Mouse (Mus musculus) intestine, embryonic 14.5 days (tissue): ENCODE results near the gene Rgs12. TPM values are rescaled to one million over a fixed set of nuclear protein-coding genes. Genes with fewer than 3 reads are reported as not detected.

Experiments
- ATAC-seq: fragments of 200-750 bp; cut with Nextera tagmentation; replicated peaks from 2 replicates; pipeline ENCODE4 v1.8.0; 2017; ENCODE audit warnings: low read depth, moderate number of reproducible peaks, moderate TSS enrichment, moderate library complexity; ENCODE audit not compliant: low FRiP score, low TSS enrichment
- DNase-seq: peaks from one replicate; pipeline ENCODE4 v3.0.0-alpha.2; 2018; ENCODE audit warnings: low spot score
- H3K27ac ChIP-seq: fragments of 300-500 bp; sonication (generic); 2 replicates; pipeline ENCODE4 v1.5.1; 2014; ENCODE audit warnings: low read depth, mild to moderate bottlenecking, control low read depth
- H3K27me3 ChIP-seq: fragments of 300-500 bp; sonication (generic); replicated peaks from 2 replicates; pipeline ENCODE4 v1.6.1; 2014; ENCODE audit warnings: low read length, control low read depth; ENCODE audit not compliant: control insufficient read depth, insufficient read depth
- H3K36me3 ChIP-seq: fragments of 300-500 bp; sonication (generic); 2 replicates; pipeline ENCODE4 v1.6.1; 2014; ENCODE audit warnings: low read length, control low read depth; ENCODE audit not compliant: control insufficient read depth, insufficient read depth
- H3K4me1 ChIP-seq: fragments of 300-500 bp; sonication (generic); replicated peaks from 2 replicates; pipeline ENCODE4 v1.6.1; 2014; ENCODE audit warnings: low read length, control low read depth, mixed read lengths; ENCODE audit not compliant: control insufficient read depth, insufficient read depth
- H3K4me2 ChIP-seq: fragments of 300-500 bp; sonication (generic); 2 replicates; pipeline ENCODE4 v1.6.1; 2014; ENCODE audit warnings: low read length
- H3K4me3 ChIP-seq: fragments of 300-500 bp; sonication (generic); 2 replicates; pipeline ENCODE4 v1.5.1; 2014; ENCODE audit warnings: low read depth, low read length, control low read depth, mixed read lengths
- H3K9ac ChIP-seq: fragments of 300-500 bp; sonication (generic); 2 replicates; pipeline ENCODE4 v1.6.1; 2014; ENCODE audit warnings: mild to moderate bottlenecking, low read length
- H3K9me3 ChIP-seq: fragments of 300-500 bp; sonication (generic); 2 replicates; pipeline ENCODE4 v1.6.1; 2016; ENCODE audit warnings: low read length, control low read depth; ENCODE audit not compliant: control insufficient read depth
- WGBS: fragments of 180-500 bp; shearing (Covaris S2); extraction: QIAGEN DNeasy Blood & Tissue Kit; methylation state at CpG from one replicate; pipeline ENCODE4 v1.1.7; 2014; 5-methylcytosine and 5-hydroxymethylcytosine counted together
- polyA plus RNA-seq: library from polyadenylated mRNA; unstranded; fragments of >200 nt; fragmentation: Nextera tagmentation; extraction: Ambion mirVana; gene quantifications from 2 replicates; pipeline ENCODE4 v1.2.1, GENCODE M21; 2014

The Rgs12 gene
- polyA plus RNA-seq, 1 experiment from 2014 or later, result 19.0 TPM

DNA sequence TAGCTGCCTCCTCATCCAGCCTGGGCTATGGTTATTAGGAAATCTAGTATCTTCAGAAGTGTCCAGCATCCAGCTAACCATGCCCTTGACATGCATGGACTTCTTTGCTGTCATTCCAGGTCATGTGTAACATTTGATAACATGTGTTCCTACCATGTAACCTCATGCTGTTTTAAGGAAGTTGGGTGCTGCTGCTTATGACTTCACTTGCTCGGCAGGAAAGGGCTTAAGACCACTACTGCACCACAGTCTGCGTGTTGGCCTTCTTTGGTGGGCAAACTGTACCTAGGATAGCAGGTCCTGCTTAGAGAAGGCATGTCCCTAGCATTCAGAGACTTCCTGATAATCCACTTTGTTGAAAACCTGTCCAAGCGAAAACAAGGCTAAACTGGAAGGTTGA is 51.9 kb downstream of the Rgs12 start:
- WGBS, result 72% methylated on average over 3 of the region's 3 CpGs
- H3K4me2 ChIP-seq, result no peak overlapping the region
- H3K4me3 ChIP-seq, result no peak overlapping the region
- H3K9ac ChIP-seq, result no peak overlapping the region
- ATAC-seq, result no peak
- no peaks in the 10 kb centered on the region for H3K4me1 ChIP-seq
- DNase-seq, result no peak
- no peaks in the 10 kb centered on the region for H3K27me3 ChIP-seq
- H3K27ac ChIP-seq, result no peak overlapping the region
- H3K36me3 ChIP-seq, result no peaks in the 10 kb centered on the region
- no peaks in the 10 kb centered on the region for H3K9me3 ChIP-seq

DNA sequence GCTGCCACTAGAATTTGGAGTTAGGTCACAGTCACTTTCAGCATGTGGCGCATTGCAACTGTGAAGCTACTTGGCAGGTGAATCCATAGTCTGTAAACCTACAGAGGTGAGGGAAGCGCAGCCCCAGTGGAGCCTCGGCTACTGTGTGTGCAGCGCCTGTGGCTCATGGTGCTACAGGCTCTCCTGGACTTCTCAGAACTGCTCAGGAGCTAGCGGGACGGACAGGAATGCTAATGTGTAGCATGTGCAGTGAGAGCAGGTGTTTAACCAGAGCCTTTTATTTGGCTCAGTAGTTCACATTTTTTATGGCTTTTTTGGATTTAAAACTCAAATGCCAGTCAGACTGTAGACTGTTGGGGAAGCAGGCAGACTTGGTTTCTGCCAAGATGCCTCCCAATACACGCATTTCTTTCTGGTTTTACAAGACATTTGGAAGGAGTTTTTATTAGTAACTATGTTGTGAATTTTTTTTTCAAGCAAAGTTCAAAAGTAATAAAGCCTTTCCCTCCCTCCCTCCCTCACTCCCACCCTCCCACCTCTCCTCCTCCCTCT is 54.4 kb downstream of the Rgs12 start:
- no peak for DNase-seq
- no peak overlapping the region for H3K4me3 ChIP-seq
- WGBS, result 75% methylated on average over 7 of the region's 7 CpGs
- H3K4me2 ChIP-seq, result no peak overlapping the region
- ATAC-seq, result no peak
- no peaks in the 10 kb centered on the region for H3K27me3 ChIP-seq
- H3K9me3 ChIP-seq, result no peaks in the 10 kb centered on the region
- no peak overlapping the region for H3K9ac ChIP-seq
- no peak overlapping the region for H3K27ac ChIP-seq
- no peaks in the 10 kb centered on the region for H3K4me1 ChIP-seq
- no peaks in the 10 kb centered on the region for H3K36me3 ChIP-seq

DNA sequence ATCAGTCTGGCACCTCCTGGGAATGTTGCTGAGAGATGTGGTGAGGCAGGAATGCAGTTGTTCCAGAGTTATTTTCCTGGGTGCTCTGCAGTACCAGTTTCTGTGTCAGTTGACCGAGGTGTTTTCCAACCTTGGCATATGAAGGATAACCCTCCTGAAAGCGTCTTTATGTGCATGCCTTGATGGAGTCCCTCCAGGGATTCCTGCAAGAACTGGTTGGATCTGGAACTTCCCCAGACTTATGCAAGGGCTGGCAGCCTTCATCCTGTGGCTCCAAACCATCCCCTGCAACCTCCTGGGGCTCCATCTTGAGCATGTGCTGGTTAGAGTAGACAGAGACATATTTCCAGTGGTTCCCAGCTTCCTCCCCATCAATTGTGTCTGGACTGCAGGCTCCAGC is 55.5 kb downstream of the Rgs12 start:
- H3K4me1 ChIP-seq, result no peaks in the 10 kb centered on the region
- H3K36me3 ChIP-seq, result no peaks in the 10 kb centered on the region
- H3K4me3 ChIP-seq, result no peak overlapping the region
- H3K4me2 ChIP-seq, result no peak overlapping the region
- no peak overlapping the region for H3K27ac ChIP-seq
- DNase-seq (no peak), ATAC-seq (no peak)
- H3K9me3 ChIP-seq, result no peaks in the 10 kb centered on the region
- H3K27me3 ChIP-seq, result no peaks in the 10 kb centered on the region
- 91% methylated on average over 2 of the region's 2 CpGs for WGBS
- no peak overlapping the region for H3K9ac ChIP-seq

DNA sequence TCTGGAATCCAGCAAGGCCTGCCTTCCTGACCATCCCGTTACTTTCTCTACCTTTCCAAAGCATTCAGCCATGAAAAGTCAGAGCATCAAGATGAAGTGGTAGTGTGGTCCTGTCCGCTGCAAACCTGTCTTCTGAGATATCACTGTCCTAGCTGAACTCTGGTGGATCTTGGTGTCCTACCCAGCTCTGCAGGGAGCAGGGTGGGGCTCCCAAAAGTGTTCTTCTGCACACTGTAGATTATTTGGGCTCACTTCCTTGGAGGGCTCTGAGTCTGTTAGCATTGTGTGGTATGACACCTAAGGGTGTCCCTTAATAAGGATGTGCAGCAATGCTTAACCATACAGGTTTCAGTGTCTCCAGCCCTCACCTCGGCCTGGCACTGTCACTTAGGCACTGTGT is 56.4 kb downstream of the Rgs12 start:
- Histone ChIP-seq H3K4me3 (no peak overlapping the region), H3K9ac (no peak overlapping the region), H3K27ac (no peak overlapping the region), H3K4me2 (no peak overlapping the region), H3K4me1 (no peaks in the 10 kb centered on the region), H3K36me3 (0 out of 2 replicates have a peak, but pooled peaks cover 2% of the 10 kb centered on the region), H3K9me3 (no peaks in the 10 kb centered on the region), H3K27me3 (no peaks in the 10 kb centered on the region)
- no peak for ATAC-seq
- DNase-seq, result no peak
- WGBS, result 89% methylated on average over 3 of the region's 3 CpGs

DNA sequence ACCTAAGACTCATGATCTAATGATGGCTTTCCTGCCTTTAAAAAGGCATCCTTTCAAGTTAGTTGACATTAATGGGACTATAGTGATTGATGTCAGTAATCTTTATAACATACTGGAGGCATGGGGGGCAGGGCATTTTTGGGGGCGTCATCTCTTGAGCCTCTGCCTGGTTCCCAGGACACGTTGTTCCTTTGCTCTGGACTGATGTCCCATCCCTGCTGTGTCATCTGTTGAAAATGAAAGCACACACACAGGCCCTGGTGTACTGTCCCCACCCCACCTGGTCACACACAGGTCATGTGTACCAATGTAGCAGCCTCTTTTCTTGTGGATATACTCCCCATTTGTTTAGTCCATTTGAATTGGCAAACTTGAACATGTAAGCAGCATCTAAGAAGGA is 57.4 kb downstream of the Rgs12 start:
- Histone ChIP-seq H3K27ac (no peak overlapping the region), H3K4me3 (no peak overlapping the region), H3K27me3 (no peaks in the 10 kb centered on the region), H3K36me3 (0 out of 2 replicates have a peak, but pooled peaks cover 7% of the 10 kb centered on the region), H3K9ac (no peak overlapping the region), H3K4me2 (no peak overlapping the region), H3K9me3 (no peaks in the 10 kb centered on the region), H3K4me1 (no peaks in the 10 kb centered on the region)
- WGBS, result 55% methylated on average over 2 of the region's 2 CpGs
- no peak for DNase-seq
- no peak for ATAC-seq

DNA sequence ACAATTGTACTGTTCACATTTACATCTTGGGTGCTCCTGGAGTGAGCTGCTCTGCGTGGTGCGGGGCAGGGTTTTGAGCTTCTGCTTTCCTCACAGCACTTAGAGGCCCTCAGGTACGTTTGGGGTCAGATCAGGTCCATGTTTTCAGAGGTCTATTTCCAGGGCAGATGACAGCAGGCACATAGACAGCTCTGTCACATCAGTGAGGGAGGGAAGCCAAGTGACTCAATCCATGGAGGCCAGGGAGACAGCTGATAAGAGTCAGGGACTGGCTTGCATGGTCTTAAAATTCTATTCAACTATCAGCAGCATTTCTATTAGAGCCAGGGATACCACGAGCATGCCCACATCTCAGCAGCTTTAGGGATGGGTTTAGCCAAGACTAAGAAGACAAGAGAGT is 59.9 kb downstream of the Rgs12 start:
- Histone ChIP-seq H3K27me3 (no peaks in the 10 kb centered on the region), H3K36me3 (0 out of 2 replicates have a peak, but pooled peaks cover 7% of the 10 kb centered on the region), H3K9me3 (no peaks in the 10 kb centered on the region), H3K4me1 (no peaks in the 10 kb centered on the region), H3K4me3 (no peak overlapping the region), H3K27ac (no peak overlapping the region), H3K9ac (no peak overlapping the region), H3K4me2 (no peak overlapping the region)
- ATAC-seq (no peak), DNase-seq (no peak)
- 95% methylated on average over 4 of the region's 4 CpGs for WGBS

DNA sequence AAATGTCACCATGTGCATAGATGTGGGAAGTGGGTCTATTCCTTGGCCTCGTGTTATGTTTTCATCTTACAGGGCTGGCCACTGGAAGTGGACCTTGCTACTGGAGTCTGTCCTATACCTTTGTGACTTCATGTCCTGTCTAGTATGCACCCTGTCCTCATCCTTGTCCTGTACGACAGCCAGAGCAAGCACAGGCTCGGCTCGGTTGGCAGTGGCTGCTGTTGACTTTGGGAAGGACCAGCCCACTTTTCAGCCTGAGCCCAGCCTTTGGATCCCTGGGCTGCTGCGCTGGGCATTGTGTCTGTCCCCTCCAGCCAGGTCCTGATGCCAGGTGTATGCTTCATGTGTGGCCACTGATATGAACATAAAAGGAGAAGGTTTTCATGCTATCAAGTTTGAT is 61.4 kb downstream of the Rgs12 start:
- Histone ChIP-seq H3K4me1 (no peaks in the 10 kb centered on the region), H3K9me3 (no peaks in the 10 kb centered on the region), H3K36me3 (0 out of 2 replicates have a peak, but pooled peaks cover 7% of the 10 kb centered on the region), H3K9ac (no peak overlapping the region), H3K27me3 (no peaks in the 10 kb centered on the region), H3K4me3 (no peak overlapping the region), H3K27ac (no peak overlapping the region), H3K4me2 (no peak overlapping the region)
- ATAC-seq (no peak), DNase-seq (no peak)
- WGBS, result 69% methylated on average over 5 of the region's 5 CpGs

DNA sequence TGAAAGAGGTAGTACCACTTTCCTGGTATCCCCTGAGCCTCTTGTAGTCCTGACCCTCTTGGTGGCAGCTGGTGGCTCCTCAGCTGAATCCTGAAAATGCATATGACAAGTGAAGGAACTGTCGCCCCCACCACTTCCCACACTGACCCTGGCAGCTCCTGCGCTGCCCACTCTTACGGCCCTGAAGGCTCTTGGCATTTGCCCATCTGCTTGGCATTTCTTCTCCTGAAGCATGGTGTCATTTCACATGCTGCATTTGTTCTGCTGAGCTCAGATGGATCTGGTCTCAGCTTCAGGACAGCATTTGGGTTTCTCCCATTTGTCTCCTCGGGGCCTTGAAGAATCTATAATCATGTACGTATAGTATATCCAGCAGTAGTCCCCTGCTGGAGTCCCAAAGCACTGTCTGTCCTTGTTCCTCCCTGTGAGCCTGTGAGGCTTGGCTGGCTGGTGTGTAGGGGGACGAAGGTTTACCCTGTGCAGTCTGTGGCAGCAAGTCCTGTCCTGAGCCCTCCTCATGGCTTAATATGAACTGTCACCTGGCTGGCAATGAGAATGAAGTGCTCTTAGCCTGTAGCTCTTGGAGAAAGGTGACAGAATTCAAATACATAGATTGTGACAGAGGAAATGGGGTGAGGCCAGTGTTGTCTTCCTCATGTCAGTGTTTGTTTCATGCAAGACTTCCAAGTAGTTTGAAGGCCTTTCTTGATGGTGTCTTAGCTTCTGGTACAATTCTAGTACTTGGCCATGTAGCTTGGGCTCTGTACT is 62.1 kb downstream of the Rgs12 start:
- no peaks in the 10 kb centered on the region for H3K9me3 ChIP-seq
- 93% methylated on average over 6 of the region's 6 CpGs for WGBS
- no peaks in the 10 kb centered on the region for H3K4me1 ChIP-seq
- no peak overlapping the region for H3K4me3 ChIP-seq
- DNase-seq, result no peak
- H3K27ac ChIP-seq, result no peak overlapping the region
- 0 out of 2 replicates have a peak, but pooled peaks cover 7% of the 10 kb centered on the region for H3K36me3 ChIP-seq
- no peak for ATAC-seq
- no peak overlapping the region for H3K9ac ChIP-seq
- no peak overlapping the region for H3K4me2 ChIP-seq
- H3K27me3 ChIP-seq, result no peaks in the 10 kb centered on the region

DNA sequence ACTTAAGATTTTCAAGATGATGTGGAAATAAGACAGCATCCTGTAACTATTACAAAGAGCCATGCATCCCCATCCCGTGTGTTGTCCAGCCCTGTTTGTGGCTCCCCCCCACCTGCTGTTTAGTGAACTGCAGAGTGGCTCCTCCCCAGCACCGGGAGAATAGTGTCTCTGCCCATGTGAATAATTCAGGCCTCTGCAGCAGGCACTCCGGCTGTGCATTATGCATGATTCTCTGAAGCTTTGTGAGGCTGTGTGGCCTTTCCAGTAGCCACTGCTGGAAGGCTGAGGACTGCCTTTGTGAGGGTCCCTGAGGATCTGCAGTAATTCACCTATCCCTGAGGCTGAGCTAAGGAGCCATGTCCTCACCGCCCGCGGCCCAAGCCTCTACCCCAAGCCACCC is 64.8 kb downstream of the Rgs12 start:
- H3K9me3 ChIP-seq, result no peaks in the 10 kb centered on the region
- H3K4me1 ChIP-seq, result no peaks in the 10 kb centered on the region
- no peak for ATAC-seq
- H3K4me2 ChIP-seq, result no peak overlapping the region
- no peak for DNase-seq
- no peaks in the 10 kb centered on the region for H3K27me3 ChIP-seq
- no peak overlapping the region for H3K27ac ChIP-seq
- 0 out of 2 replicates have a peak, but pooled peaks cover 7% of the 10 kb centered on the region for H3K36me3 ChIP-seq
- no peak overlapping the region for H3K9ac ChIP-seq
- WGBS, result 84% methylated on average over 6 of the region's 6 CpGs
- no peak overlapping the region for H3K4me3 ChIP-seq
